Mouse (Mus musculus) gastrocnemius, adult 2 months (tissue): ENCODE data around the gene Cybrd1. TPM values are rescaled to one million over a fixed set of nuclear protein-coding genes. Genes with fewer than 3 reads are reported as not detected.

Experiments
- DNase-seq: peaks from one replicate; pipeline ENCODE4 v3.0.0; 2022
- H3K27ac ChIP-seq: fragments of 200-600 bp; 2 replicates; pipeline ENCODE4 v1.8.1; 2022; ENCODE audit warnings: mild to moderate bottlenecking
- H3K4me3 ChIP-seq: fragments of 200-600 bp; 2 replicates; pipeline ENCODE4 v1.8.1; 2022; ENCODE audit warnings: mild to moderate bottlenecking, moderate library complexity
- CTCF ChIP-seq: fragments of 200-600 bp; IDR thresholded peaks from 2 replicates; pipeline ENCODE4 v1.8.1; 2022; ENCODE audit warnings: antibody characterized with exemption, mild to moderate bottlenecking, moderate library complexity
- intact Hi-C: fragments of 180-260 bp; cut with DNase I; formaldehyde crosslinking; loops from one replicate; pipeline ENCODE4 v1.15.1; 2025
- total RNA-seq, 2 experiments: library from RNA; stranded (reverse); gene quantifications; 2 replicates each; pipeline ENCODE4 v1.2.3; 2021

Cybrd1 gene
- total RNA-seq, 2 experiments from 2014 or later, result 0.20 to 0.59 TPM

DNA sequence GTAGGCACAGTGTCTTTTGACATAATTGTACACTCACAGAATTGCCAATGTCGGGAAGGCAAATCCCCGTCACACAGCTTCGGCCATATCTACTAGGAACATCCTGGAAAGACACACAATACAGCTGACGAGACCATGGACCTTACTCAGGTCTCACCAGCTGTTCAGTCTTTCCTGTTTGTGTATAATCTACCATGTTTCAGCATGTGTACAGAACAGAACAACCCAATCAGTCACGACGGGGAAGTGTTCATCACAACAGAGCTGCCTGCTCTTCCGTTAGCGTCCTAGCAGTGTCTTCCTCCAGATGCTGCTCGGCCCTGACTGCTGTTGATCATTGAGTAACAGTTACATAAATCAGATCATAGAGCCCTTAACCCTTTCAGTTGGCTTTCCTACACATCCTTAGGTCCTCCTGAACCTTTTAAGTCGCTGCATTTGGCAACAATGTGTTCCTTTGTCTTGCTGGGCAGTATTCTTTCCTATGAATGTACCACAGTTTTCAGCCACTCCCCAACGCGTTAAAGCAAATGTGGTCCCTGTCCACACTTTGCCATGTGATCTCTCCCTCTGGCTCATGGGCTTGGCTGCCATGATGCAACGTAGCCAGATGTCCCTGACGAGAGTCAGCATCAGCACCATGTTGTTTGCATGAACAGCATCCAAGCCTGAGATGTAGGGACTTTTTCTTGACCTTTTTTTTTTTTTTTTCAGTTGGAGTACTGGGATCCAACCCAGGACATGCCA is 12.1 kb upstream of the Cybrd1 start:
- Histone ChIP-seq H3K4me3 (no peak overlapping the region), H3K27ac (no peak overlapping the region)
- TF ChIP-seq CTCF, result no peak
- no peak for DNase-seq
- intact Hi-C loops, result no loop called here

DNA sequence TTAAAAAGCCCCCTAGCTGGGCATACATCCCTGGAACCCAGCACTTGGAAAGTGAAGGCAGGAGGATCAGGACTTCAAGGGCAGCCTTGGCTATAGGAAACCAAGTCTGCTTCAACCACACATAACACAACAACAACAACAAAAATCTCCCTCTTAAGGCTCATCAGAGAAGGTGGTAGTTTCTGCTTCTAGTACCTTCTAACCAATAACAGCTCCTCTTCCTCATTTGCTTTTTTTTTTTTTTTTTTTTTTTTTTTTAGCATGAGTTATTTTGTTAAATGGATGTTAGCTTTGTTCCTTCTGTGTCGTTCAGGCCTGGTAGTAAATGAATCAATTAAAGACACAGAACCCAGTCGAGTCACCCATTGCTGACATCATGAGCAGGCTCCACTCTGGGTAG is 10.5 kb upstream of the Cybrd1 start:
- intact Hi-C loops, result no loop called here
- no peak overlapping the region for H3K27ac ChIP-seq
- TF ChIP-seq CTCF, result no peak

GRCm38 (mm10) chr2:71108541-71108940 is 9.2 kb upstream of the Cybrd1 start:
- H3K4me3 ChIP-seq, result no peak overlapping the region
- TF ChIP-seq CTCF, result no peak
- H3K27ac ChIP-seq, result no peak overlapping the region
- intact Hi-C loops, result no loop called here
- no peak for DNase-seq

More for the DNA sequence above, 10.5 kb upstream of the Cybrd1 start:
- no peak overlapping the region for H3K4me3 ChIP-seq
- no peak for DNase-seq

DNA sequence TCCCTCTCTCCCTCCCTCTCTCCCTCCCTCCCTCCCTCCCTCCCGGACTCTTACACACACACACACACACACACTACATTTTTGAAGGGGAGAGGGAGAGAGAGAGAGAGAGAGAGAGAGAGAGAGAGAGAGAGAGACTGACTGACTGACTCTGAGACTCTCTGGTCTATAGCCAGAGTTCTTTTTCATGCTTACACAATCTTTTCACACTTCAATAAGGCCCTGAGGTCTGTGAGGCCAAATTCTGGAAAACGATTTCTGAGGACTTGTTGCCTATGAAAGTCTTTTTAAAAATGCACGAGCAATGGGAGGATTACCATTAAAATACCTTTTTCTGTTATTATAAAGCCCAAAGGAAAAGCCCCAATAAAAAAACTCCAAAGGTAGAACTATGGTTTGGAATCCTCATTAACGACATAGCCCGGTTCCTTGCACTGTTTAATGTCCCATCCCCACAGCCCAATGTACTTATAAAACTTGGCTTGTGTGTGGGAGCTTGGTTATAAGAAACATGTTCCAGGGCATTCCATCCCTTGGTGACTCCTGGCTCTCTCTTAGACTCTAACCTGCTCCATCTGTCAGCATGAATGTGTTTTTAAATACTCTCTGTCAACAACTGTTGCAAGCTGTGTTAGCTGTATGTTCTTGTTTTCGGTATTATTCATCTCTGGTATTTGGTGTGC is 4.1 kb upstream of the Cybrd1 start:
- TF ChIP-seq CTCF, result no peak
- no peak for DNase-seq
- no peak overlapping the region for H3K4me3 ChIP-seq
- intact Hi-C loops, result no loop called here
- no peak overlapping the region for H3K27ac ChIP-seq

DNA sequence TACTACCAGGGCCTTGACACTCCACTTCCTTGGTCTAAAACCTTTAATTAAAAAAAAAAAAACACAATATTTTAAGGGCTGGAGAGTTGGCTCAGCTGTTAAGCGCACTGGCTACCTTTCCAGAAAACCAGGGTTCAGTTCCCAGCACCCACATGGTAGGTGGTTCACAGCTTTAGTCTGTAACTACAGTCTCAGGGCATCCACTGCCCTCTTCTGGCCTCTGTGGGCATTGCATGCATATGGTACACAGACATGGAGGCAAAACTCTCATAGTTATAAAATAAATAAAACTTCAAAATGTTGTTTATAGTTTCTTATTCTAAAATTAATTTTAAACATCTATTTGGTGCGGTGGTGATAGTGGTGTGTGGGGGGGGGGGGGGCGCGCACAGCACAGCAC is 1.6 kb upstream of the Cybrd1 start:
- DNase-seq, result no peak
- TF ChIP-seq CTCF, result peak; percentile 30; the same call in 1 of the 2 replicates
- Histone ChIP-seq H3K27ac (no peak overlapping the region), H3K4me3 (no peak overlapping the region)
- intact Hi-C loops, result no loop called here

DNA sequence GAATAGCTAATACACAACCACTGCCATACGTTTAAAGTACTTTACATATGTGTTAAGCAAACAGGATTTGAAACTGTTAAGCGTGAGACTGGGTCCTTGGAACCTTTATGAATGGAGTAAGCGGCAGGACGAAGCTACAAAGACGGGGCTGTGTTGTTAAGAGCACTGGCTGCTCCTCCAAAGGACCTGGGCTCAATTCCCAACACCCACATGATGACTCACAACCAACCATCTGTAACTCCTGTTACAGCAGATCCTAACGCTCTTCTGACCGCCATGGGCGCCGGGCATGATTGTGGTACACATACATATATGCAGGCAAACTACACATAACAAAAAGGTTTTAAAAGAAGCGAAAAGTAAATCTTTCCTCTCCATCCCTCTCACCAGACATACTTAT is 3.1 kb downstream of the Cybrd1 start:
- intact Hi-C loops, result no loop called here
- TF ChIP-seq CTCF, result no peak
- DNase-seq, result no peak

GRCm38 (mm10) chr2:71121406-71121805 is 3.7 kb downstream of the Cybrd1 start:
- Histone ChIP-seq H3K27ac (no peak overlapping the region), H3K4me3 (no peak overlapping the region)
- intact Hi-C loops, result no loop called here
- TF ChIP-seq CTCF, result no peak
- no peak for DNase-seq

More for the DNA sequence above, 3.1 kb downstream of the Cybrd1 start:
- H3K4me3 ChIP-seq, result no peak overlapping the region
- no peak overlapping the region for H3K27ac ChIP-seq

DNA sequence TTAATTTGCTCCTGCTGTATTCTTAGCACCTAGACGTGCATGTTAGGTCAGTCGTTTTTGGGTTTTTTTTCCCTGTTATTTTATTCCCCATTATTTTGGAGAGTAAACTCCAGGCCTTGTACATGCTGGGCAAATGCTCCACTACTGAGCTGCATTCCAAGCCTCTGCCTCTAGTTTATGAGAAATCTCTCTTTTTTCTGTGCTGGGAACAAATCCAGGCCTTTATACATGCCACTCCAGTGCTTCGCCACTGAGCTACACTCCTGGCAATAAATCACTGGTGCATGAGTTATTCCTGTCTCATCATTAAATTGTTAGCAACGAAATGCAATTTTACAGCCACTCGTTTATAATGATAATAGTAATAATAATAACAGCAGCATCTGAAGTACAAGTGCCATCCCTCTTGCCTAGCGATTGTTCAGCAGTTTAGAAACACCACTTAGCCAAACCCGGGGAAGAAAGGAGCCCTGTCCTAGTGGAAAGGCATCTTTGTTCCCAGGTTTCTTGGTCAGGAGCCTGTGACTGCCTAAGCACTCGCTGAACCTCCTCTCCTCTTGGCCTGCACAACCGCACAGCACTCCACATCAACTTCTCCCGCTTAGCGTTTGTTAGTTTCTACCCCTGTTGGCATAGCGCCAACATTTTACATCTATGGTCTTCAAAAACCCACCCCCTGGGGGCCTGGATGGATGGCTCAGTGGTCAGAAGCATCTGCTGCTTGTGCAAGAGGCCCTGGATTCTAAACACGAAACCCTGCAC is 4.7 kb downstream of the Cybrd1 start:
- no peak for DNase-seq
- TF ChIP-seq CTCF, result no peak
- intact Hi-C loops, result no loop called here
- no peak overlapping the region for H3K27ac ChIP-seq
- H3K4me3 ChIP-seq, result no peak overlapping the region

DNA sequence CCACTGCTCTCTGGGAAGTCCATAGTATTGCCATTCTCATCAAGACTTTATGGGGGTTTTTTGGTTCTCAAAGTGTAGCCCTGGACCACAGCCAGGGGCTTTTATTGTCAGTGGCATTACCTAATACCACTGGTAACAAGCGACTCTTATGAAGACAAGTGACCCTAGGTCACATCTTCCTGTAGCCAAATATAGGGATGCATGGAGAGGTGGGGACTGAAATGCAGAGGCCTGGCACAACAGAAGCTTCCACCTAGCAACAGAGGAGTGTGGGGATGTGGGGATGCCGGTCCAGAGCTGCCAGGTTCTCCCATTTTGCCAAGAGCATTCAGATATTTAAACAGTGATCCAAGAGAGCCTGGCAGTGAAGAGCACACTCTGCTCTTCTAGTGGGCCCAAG is 5.9 kb downstream of the Cybrd1 start:
- Histone ChIP-seq H3K4me3 (no peak overlapping the region), H3K27ac (no peak overlapping the region)
- DNase-seq, result no peak
- intact Hi-C loops, result no loop called here
- no peak for TF ChIP-seq CTCF

- Histone ChIP-seq H3K4me3 (no peak overlapping the region), H3K27ac (no peak overlapping the region)
- no peak for DNase-seq
- intact Hi-C loops, result no loop called here
- TF ChIP-seq CTCF, result no peak
Observed at GRCm38 (mm10) chr2:71127779-71128534, 10.2 kb downstream of the Cybrd1 start.

- H3K4me3 ChIP-seq, result no peak overlapping the region
- TF ChIP-seq CTCF, result no peak
- DNase-seq, result no peak
- H3K27ac ChIP-seq, result no peak overlapping the region
- intact Hi-C loops, result no loop called here
Observed at GRCm38 (mm10) chr2:71130366-71130765, 12.6 kb downstream of the Cybrd1 start.

DNA sequence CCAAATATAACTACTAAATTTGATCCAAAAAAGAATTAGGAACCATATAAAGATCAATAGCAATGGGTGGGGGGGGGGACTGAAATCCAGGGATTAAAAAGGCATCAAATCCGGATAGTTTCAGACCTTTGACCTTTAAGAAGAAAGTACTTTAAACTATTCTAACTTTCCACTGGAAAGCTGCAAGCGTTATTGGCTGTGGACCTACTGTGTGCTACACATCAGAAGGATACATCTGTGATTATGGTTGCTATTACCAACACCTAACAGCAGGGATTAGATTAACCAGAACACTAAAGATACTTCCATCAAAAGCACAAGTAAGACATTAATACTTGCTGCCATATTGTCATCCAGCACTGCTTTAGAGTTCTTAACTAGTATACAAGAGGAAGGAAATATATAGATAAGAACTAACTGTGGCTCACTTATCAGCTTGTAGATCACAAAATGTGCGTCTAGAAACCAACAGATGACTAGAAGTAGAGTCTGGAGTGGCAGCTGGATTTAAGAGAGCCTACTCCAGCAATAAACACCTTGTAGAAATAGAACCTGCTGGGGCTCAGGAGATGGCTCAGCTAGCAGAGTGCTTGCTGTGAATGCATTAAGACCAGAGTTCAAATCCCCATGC is 14.3 kb downstream of the Cybrd1 start:
- H3K27ac ChIP-seq, result no peak overlapping the region
- H3K4me3 ChIP-seq, result no peak overlapping the region
- intact Hi-C loops, result no loop called here
- DNase-seq, result no peak
- TF ChIP-seq CTCF, result no peak
